Comparison of ENCODE assay signal across 36 mouse cellular contexts in the genomic region with DNA sequence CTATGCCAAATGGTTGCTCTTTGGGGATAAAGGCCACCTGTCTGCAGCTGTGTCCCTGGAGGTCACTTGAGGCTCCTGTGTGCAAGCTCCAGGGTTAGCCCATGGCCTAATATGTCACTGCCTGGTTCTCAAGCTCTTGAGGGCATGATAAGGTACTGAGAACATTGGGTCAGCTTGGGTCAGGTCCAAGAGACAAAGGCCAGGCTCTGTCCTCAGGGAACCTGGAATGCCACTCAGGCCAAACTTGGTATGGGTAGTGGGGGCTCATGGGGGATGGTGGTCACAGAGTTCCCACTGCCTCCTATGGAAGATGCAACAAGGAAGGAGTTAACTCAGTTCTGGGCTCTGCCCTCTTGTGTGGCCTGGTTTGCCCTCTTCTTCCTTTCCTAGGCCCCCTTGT. TPM values are rescaled to one million over a fixed set of nuclear protein-coding genes. Genes with fewer than 3 reads are reported as not detected.
A peak's percentile ranks its signal among the peaks of the same experiment; 100 is the strongest.
DNase-seq lines count a peak whose midpoint lies in the region; ATAC-seq and TF ChIP-seq lines count a peak whose summit lies in the region.
"Had no signal": no experiment of that assay in that cellular context is flagged by ENCODE, and none has a peak within 500 bp of the region (broad histone marks: within the 10 kb centered on the region; RNA-seq: fewer than 3 reads in every experiment).

No protein-coding gene starts in this region.

- no peak overlapping the region for H3K9ac ChIP-seq in heart, adult 2 months (ENCODE audit: low read depth, low read length)
- H3K9ac ChIP-seq in heart, embryonic 11.5 days (ENCODE audit: low read depth, low read length): no peak overlapping the region
- no peak overlapping the region for H3K9ac ChIP-seq in heart, embryonic 16.5 days (ENCODE audit: low read length)
- H3K9ac ChIP-seq: forebrain, embryonic 13.5 days; hindbrain, embryonic 13.5 days; limb, embryonic 13.5 days; liver, embryonic 13.5 days; neural tube, embryonic 15.5 days; stomach, embryonic 15.5 days had no signal

- peak; percentile 53 to 85 for DNase-seq in heart, adult 2 months
- DNase-seq in heart, postnatal 4 days: peak; percentile 86
- DNase-seq in adrenal gland, adult 18-20 months (ENCODE audit: low spot score in 2 of 2): no peak
- DNase-seq in kidney, adult 11 months: no peak
- DNase-seq in layer of hippocampus, adult 9-10 months (ENCODE audit: low spot score): no peak
- DNase-seq: adrenal gland, postnatal 25 days; cerebellum, adult 11-12 months; cerebellum, postnatal 10 days; gastrocnemius, postnatal 25 days; kidney, postnatal 14 days; liver, embryonic 13.5 days; lung, adult 18-20 months; midbrain, embryonic 14.5 days; retina, postnatal 1 day; right cerebral cortex, postnatal 14 days had no signal

- no peak for TF ChIP-seq CTCF in heart, adult 2 months (IDR thresholded peaks at IDR 0.05)

- H3K36me3 ChIP-seq in heart, adult 2 months (ENCODE audit: control insufficient read depth, insufficient read depth, low read length): no peaks in the 10 kb centered on the region
- no peaks in the 10 kb centered on the region; the same call in 1 of the 2 replicates for H3K36me3 ChIP-seq in heart, embryonic 11.5 days (ENCODE audit: control insufficient read depth, insufficient read depth, low read length)
- H3K36me3 ChIP-seq in heart, embryonic 16.5 days (ENCODE audit: control insufficient read depth, insufficient read depth): peaks cover 4% of the 10 kb centered on the region
- H3K36me3 ChIP-seq: hindbrain, embryonic 13.5 days; limb, embryonic 13.5 days; liver, embryonic 13.5 days; neural tube, embryonic 15.5 days; stomach, embryonic 15.5 days had no signal

- H3K4me3 ChIP-seq in heart, adult 2 months: peak overlapping the region; percentile 54
- H3K4me3 ChIP-seq in heart, embryonic 11.5 days (ENCODE audit: low read depth, low read length): no peak overlapping the region
- H3K4me3 ChIP-seq in heart, embryonic 16.5 days (ENCODE audit: low read length): no peak overlapping the region
- H3K4me3 ChIP-seq: forebrain, embryonic 13.5 days; hindbrain, embryonic 13.5 days; left cerebral cortex, adult 2 months; limb, embryonic 13.5 days; liver, embryonic 13.5 days; neural tube, embryonic 15.5 days; stomach, embryonic 15.5 days had no signal

- no peak; the same call in 1 of the 2 replicates for ATAC-seq in heart, embryonic 11.5 days (replicated peaks; ENCODE audit: insufficient number of reproducible peaks, low FRiP score, low TSS enrichment)
- ATAC-seq in heart, embryonic 16.5 days (replicated peaks; ENCODE audit: extremely low read depth, insufficient read depth, low FRiP score): peak; percentile 50
- ATAC-seq: CD4-positive, CD25-positive, alpha-beta regulatory T cell, adult 4 months; forebrain, embryonic 13.5 days; intestine, postnatal 0 days; lung, postnatal 0 days had no signal

- TF ChIP-seq POLR2A in heart, adult 2 months (IDR thresholded peaks at IDR 0.05; ENCODE audit: insufficient read depth, low read depth, low read length): no peak

- H3K4me2 ChIP-seq in heart, embryonic 11.5 days: no peak overlapping the region; the same call in 1 of the 2 replicates
- H3K4me2 ChIP-seq in heart, embryonic 16.5 days (ENCODE audit: low read depth, low read length): no peak overlapping the region
- H3K4me2 ChIP-seq: forebrain, embryonic 13.5 days; hindbrain, embryonic 13.5 days; limb, embryonic 13.5 days; liver, embryonic 13.5 days; neural tube, embryonic 15.5 days; stomach, embryonic 15.5 days had no signal

- H3K27ac ChIP-seq in heart, adult 2 months: peak overlapping the region; percentile 91
- H3K27ac ChIP-seq in heart, embryonic 11.5 days (ENCODE audit: low read depth, low read length): peak overlapping the region; percentile 95
- H3K27ac ChIP-seq in heart, embryonic 16.5 days (ENCODE audit: low read length): peak overlapping the region; percentile 81
- H3K27ac ChIP-seq: forebrain, embryonic 13.5 days; hindbrain, embryonic 13.5 days; left cerebral cortex, adult 2 months; limb, embryonic 13.5 days; liver, embryonic 13.5 days; macrophage; neural tube, embryonic 15.5 days; stomach, embryonic 15.5 days had no signal

- H3K9me3 ChIP-seq in heart, embryonic 11.5 days (replicated peaks; ENCODE audit: control insufficient read depth, low read length): no peaks in the 10 kb centered on the region
- no peaks in the 10 kb centered on the region for H3K9me3 ChIP-seq in heart, embryonic 16.5 days (replicated peaks; ENCODE audit: control insufficient read depth, low read length)
- H3K9me3 ChIP-seq: forebrain, embryonic 13.5 days; hindbrain, embryonic 13.5 days; limb, embryonic 13.5 days; liver, embryonic 13.5 days; neural tube, embryonic 15.5 days; stomach, embryonic 15.5 days had no signal

- H3K79me2 ChIP-seq in heart, adult 2 months (replicated peaks; ENCODE audit: control insufficient read depth, insufficient read depth, low read length): no peaks in the 10 kb centered on the region

- no peaks in the 10 kb centered on the region for H3K27me3 ChIP-seq in heart, adult 2 months (ENCODE audit: control insufficient read depth, insufficient read depth, low read length)
- H3K27me3 ChIP-seq in heart, embryonic 11.5 days (ENCODE audit: control insufficient read depth, insufficient read depth, low read length): no peaks in the 10 kb centered on the region; the same call in 1 of the 2 replicates
- H3K27me3 ChIP-seq in heart, embryonic 16.5 days (ENCODE audit: control insufficient read depth, insufficient read depth, low read length): no peaks in the 10 kb centered on the region
- H3K27me3 ChIP-seq: forebrain, embryonic 13.5 days; neural tube, embryonic 15.5 days; stomach, embryonic 15.5 days had no signal

- TF ChIP-seq EP300 in heart, adult 2 months (IDR thresholded peaks at IDR 0.05; ENCODE audit: insufficient read depth, low read depth, low read length): peak; percentile 99

- intact Hi-C loops in heart, adult 2 months (cut with DNase I): no loop called here

- H3K4me1 ChIP-seq in heart, adult 2 months (ENCODE audit: control insufficient read depth, insufficient read depth, low read length): no peaks in the 10 kb centered on the region
- H3K4me1 ChIP-seq in heart, embryonic 11.5 days (ENCODE audit: control insufficient read depth, insufficient read depth, low read length): peaks cover 23% of the 10 kb centered on the region
- H3K4me1 ChIP-seq in heart, embryonic 16.5 days (ENCODE audit: control insufficient read depth, insufficient read depth, low read length): peaks cover 18% of the 10 kb centered on the region
- H3K4me1 ChIP-seq: liver, embryonic 13.5 days; neural tube, embryonic 15.5 days; stomach, embryonic 15.5 days had no signal

RNA-seq across cellular contexts. Expression of a gene that starts 1.6 kb away (rescaled TPM):
- total RNA-seq in heart, adult 2 months (2021): over 10,000 TPM; 19,033 to 21,149 TPM
- 6,249 and 7,266 TPM in 2 replicates for polyA plus RNA-seq in heart, adult 2 months (2012; rRNA removed)
- polyA plus RNA-seq in heart, embryonic 11.5 days (2014; fragmentation: Nextera tagmentation; extraction: Ambion mirVana): 2,306 and 2,903 TPM in 2 replicates
- 2,302 and 2,585 TPM in 2 replicates for polyA plus RNA-seq in heart, embryonic 16.5 days (2015; fragmentation: Nextera tagmentation; extraction: Ambion mirVana)
- total RNA-seq in heart, postnatal 4 days (2021): over 10,000 TPM; 15,879 to 17,172 TPM
- total RNA-seq in adrenal gland, adult 18-20 months (2021): under 1 TPM in 1 of 2 experiments, not detected in 1; 0.42 TPM
- total RNA-seq: adrenal gland, postnatal 25 days; megakaryocyte-erythroid progenitor cell, adult 5-6 weeks; monocyte, adult 5-6 weeks had no signal
- polyA plus RNA-seq: CD4-positive, CD25-positive, alpha-beta regulatory T cell, adult 4 months; macrophage; small intestine, adult 2 months had no signal

RNA-seq across cellular contexts. Expression of a gene that starts 8.4 kb away (rescaled TPM):
- not detected for total RNA-seq in heart, adult 2 months (2021)
- polyA plus RNA-seq in heart, adult 2 months (2012; rRNA removed): not detected in 2 replicates
- polyA plus RNA-seq in heart, embryonic 11.5 days (2014; fragmentation: Nextera tagmentation; extraction: Ambion mirVana): not detected in 2 replicates
- polyA plus RNA-seq in heart, embryonic 16.5 days (2015; fragmentation: Nextera tagmentation; extraction: Ambion mirVana): not detected in 2 replicates
- not detected for total RNA-seq in heart, postnatal 4 days (2021)
- not detected for total RNA-seq in adrenal gland, adult 18-20 months (2021)
- total RNA-seq: adrenal gland, postnatal 25 days; gastrocnemius, postnatal 25 days; heart, postnatal 36 days; layer of hippocampus, postnatal 10 days; left cerebral cortex, adult 2 months; left cerebral cortex, postnatal 36 days; megakaryocyte-erythroid progenitor cell, adult 5-6 weeks; monocyte, adult 5-6 weeks had no signal
- polyA plus RNA-seq: CD4-positive, CD25-positive, alpha-beta regulatory T cell, adult 4 months; cortical plate, adult 2 months; embryonic facial prominence, embryonic 14.5 days; forebrain, embryonic 13.5 days; hindbrain, embryonic 13.5 days; intestine, postnatal 0 days; kidney, embryonic 14.5 days; limb, embryonic 13.5 days; liver, embryonic 13.5 days; lung, postnatal 0 days; macrophage; midbrain, embryonic 14.5 days; neural tube, embryonic 15.5 days; small intestine, adult 2 months; stomach, embryonic 15.5 days had no signal

RNA-seq across cellular contexts. Expression of a gene that starts 26.1 kb away (rescaled TPM):
- 1,000 to 10,000 TPM; 1,935 to 2,240 TPM for total RNA-seq in heart, adult 2 months (2021)
- 19.8 and 29.5 TPM in 2 replicates for polyA plus RNA-seq in heart, adult 2 months (2012; rRNA removed)
- polyA plus RNA-seq in heart, embryonic 11.5 days (2014; fragmentation: Nextera tagmentation; extraction: Ambion mirVana): 3,446 and 4,122 TPM in 2 replicates
- 6,075 and 6,619 TPM in 2 replicates for polyA plus RNA-seq in heart, embryonic 16.5 days (2015; fragmentation: Nextera tagmentation; extraction: Ambion mirVana)
- total RNA-seq in heart, postnatal 4 days (2021): 1,000 to 10,000 TPM; 1,764 to 1,922 TPM
- under 1 TPM in 1 of 2 experiments, not detected in 1; 0.42 TPM for total RNA-seq in adrenal gland, adult 18-20 months (2021)
- total RNA-seq: adrenal gland, postnatal 25 days; megakaryocyte-erythroid progenitor cell, adult 5-6 weeks; monocyte, adult 5-6 weeks had no signal
- polyA plus RNA-seq: CD4-positive, CD25-positive, alpha-beta regulatory T cell, adult 4 months; macrophage had no signal

RNA-seq across cellular contexts. Expression of a gene that starts 32.3 kb away (rescaled TPM):
- under 1 TPM in 1 of 2 experiments, not detected in 1; 0.30 TPM for total RNA-seq in heart, adult 2 months (2021)
- polyA plus RNA-seq in heart, adult 2 months (2012; rRNA removed): 1.8 and 2.9 TPM in 2 replicates
- 0.49 and 0.90 TPM in 2 replicates for polyA plus RNA-seq in heart, embryonic 11.5 days (2014; fragmentation: Nextera tagmentation; extraction: Ambion mirVana)
- polyA plus RNA-seq in heart, embryonic 16.5 days (2015; fragmentation: Nextera tagmentation; extraction: Ambion mirVana): 0.86 and 1.3 TPM in 2 replicates
- total RNA-seq in heart, postnatal 4 days (2021): under 1 TPM in 1 of 2 experiments, not detected in 1; 0.33 TPM
- under 1 TPM in 1 of 2 experiments, not detected in 1; 0.96 TPM for total RNA-seq in adrenal gland, adult 18-20 months (2021)
- total RNA-seq: megakaryocyte-erythroid progenitor cell, adult 5-6 weeks; monocyte, adult 5-6 weeks had no signal
- polyA plus RNA-seq: CD4-positive, CD25-positive, alpha-beta regulatory T cell, adult 4 months; macrophage had no signal

RNA-seq across cellular contexts. Expression of a gene that starts 35.8 kb away (rescaled TPM):
- total RNA-seq in heart, adult 2 months (2021): not detected
- not detected in 2 replicates for polyA plus RNA-seq in heart, adult 2 months (2012; rRNA removed)
- polyA plus RNA-seq in heart, embryonic 11.5 days (2014; fragmentation: Nextera tagmentation; extraction: Ambion mirVana): not detected in 2 replicates
- polyA plus RNA-seq in heart, embryonic 16.5 days (2015; fragmentation: Nextera tagmentation; extraction: Ambion mirVana): not detected in 2 replicates
- total RNA-seq in heart, postnatal 4 days (2021): not detected
- total RNA-seq in adrenal gland, adult 18-20 months (2021): not detected
- total RNA-seq: adrenal gland, postnatal 25 days; gastrocnemius, postnatal 25 days; heart, postnatal 36 days; layer of hippocampus, postnatal 10 days; left cerebral cortex, adult 2 months; left cerebral cortex, postnatal 36 days; megakaryocyte-erythroid progenitor cell, adult 5-6 weeks; monocyte, adult 5-6 weeks had no signal
- polyA plus RNA-seq: CD4-positive, CD25-positive, alpha-beta regulatory T cell, adult 4 months; intestine, postnatal 0 days; kidney, embryonic 14.5 days; liver, embryonic 13.5 days; lung, postnatal 0 days; macrophage; midbrain, embryonic 14.5 days had no signal

Comparison
In these comparisons a context has a peak if more than half of its experiments do, and no peak if none do; other contexts are left out.
1. DNase-seq: peak in heart, adult 2 months (2 of 2) and heart, postnatal 4 days (single experiment); none in adrenal gland, adult 18-20 months (0 of 2), kidney, adult 11 months (single experiment) and layer of hippocampus, adult 9-10 months (single experiment).
2. RNA of a gene that starts 1.6 kb away (total RNA-seq): 19,033 to 21,149 TPM in heart, adult 2 months and 15,879 to 17,172 TPM in heart, postnatal 4 days; 0.42 TPM in adrenal gland, adult 18-20 months; every median in the first group is over 1,000 times any median in the second.
3. RNA of a gene that starts 26.1 kb away (total RNA-seq): 1,935 to 2,240 TPM in heart, adult 2 months and 1,764 to 1,922 TPM in heart, postnatal 4 days; 0.42 TPM in adrenal gland, adult 18-20 months; every median in the first group is over 1,000 times any median in the second.
4. Peak in every context shown above with its lines, with median percentiles within 50 percentile points of each other: H3K27ac ChIP-seq.